Mouse (Mus musculus): ENCODE data around the gene Adora3. TPM values are rescaled to one million over a fixed set of nuclear protein-coding genes. Genes with fewer than 3 reads are reported as not detected.

Gene Adora3
- polyA plus RNA-seq, 1 experiment from 2014 or later = 0.15 TPM

DNA sequence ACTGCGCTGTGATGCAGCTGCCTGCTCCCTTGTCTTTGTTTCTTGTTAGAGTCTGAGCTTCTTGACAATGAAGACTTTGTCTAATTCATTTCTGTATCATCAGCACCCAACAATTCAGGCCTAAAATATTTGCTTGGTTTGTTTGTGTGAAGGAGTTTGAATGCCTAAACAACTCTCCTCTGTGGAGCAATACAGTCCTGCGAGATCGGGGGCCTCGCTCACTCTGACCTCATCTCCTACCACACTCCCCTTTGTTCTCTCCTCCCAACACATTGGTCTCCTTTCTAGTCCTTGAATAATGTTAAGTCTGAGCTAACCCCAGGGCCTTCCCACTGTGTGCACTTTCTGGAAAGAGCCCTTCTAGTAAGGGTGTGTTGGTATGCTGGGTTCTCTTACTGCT, 15.9 kb upstream of the Adora3 start:
- H3K27ac ChIP-seq = no peak overlapping the region
- no peak overlapping the region for H3K9ac ChIP-seq
- no peaks in the 10 kb centered on the region for H3K9me3 ChIP-seq
- no peaks in the 10 kb centered on the region for H3K36me3 ChIP-seq (replicated peaks)
- 52% methylated on average over 4 of the region's 4 CpGs for WGBS
- H3K27me3 ChIP-seq = no peaks in the 10 kb centered on the region
- no peak for ATAC-seq (ENCODE audit: low FRiP score)
- H3K4me3 ChIP-seq (replicated peaks) = no peak overlapping the region
- no peaks in the 10 kb centered on the region for H3K4me1 ChIP-seq
- H3K4me2 ChIP-seq = no peak overlapping the region

DNA sequence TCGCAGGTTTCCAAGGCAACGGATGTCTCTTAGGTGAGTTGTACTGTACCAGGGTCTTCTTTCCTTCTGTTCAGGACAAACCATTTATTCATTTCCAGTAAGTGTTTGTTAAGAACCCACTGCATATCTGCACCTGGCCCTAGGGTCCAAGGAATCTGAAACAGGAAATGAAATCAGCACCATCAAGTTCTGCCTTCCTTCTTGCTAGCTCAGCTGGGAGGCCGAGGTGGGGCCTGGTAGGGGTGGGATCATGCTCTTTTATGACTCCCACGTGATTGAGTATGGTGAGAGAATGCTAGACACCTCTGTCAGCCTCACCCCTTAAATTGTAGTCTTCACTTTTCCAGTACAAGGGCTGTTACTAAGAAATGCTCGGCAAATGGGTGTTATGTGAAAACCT, 13.1 kb upstream of the Adora3 start:
- Histone ChIP-seq H3K27ac (no peak overlapping the region), H3K36me3 (replicated peaks) (no peaks in the 10 kb centered on the region), H3K9ac (no peak overlapping the region), H3K9me3 (no peaks in the 10 kb centered on the region), H3K27me3 (no peaks in the 10 kb centered on the region), H3K4me3 (replicated peaks) (no peak overlapping the region), H3K4me1 (no peaks in the 10 kb centered on the region), H3K4me2 (no peak overlapping the region)
- no peak for ATAC-seq (ENCODE audit: low FRiP score)
- 71% methylated on average over 5 of the region's 5 CpGs for WGBS

DNA sequence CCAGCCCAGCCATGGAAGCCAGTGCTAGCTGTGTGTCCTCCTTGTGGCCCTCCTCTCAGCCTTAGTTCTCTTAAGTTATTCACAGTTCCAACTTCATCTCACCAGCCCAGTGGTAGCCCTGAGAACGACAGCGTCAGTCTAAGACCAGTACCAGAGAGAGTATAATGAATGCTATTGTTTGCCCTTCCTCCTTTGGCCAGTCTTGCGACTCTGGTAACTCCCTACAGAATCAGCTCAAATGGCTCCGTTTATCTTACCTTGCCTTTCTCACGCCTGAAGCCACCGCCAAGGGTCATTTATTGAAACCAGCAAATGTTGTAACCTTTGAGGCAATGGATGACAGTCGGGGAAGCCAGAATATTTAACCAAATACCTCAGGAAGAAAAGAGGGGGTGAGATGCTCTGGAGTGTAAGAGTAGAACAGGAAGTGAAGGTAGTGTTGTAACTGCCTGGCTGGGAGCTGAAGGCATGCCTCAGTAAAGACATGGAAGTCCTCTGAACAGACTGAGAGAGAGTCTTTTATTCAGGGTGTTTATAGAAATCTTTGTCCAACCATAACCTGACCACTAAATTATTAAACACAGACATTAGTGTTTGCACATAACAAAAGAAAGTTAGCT, 8.8 kb upstream of the Adora3 start:
- ATAC-seq (ENCODE audit: low FRiP score) = no peak

DNA sequence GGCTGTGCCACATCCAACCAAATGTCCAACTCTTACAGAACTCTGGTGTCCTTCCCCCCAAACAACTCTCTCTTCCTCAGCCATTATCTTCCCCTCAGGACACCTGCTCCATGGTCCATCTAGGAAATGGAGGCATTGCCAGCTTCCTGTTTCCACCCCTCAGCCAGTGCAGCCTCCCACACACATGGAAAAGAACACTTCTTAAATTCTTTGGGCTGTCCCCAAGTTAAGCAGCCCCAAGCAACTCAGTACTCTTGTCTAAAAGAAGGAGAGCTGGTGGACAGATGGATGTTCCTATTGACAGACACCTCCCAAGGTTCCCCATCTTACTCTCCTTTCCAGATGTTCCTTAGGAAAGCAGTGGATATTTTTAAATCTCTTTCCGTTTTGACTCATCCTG, 6.5 kb upstream of the Adora3 start:
- Histone ChIP-seq H3K36me3 (replicated peaks) (no peaks in the 10 kb centered on the region), H3K4me2 (no peak overlapping the region), H3K9me3 (no peaks in the 10 kb centered on the region), H3K9ac (no peak overlapping the region), H3K27ac (no peak overlapping the region), H3K4me3 (replicated peaks) (no peak overlapping the region), H3K4me1 (0 out of 2 replicates have a peak, but pooled peaks cover 4% of the 10 kb centered on the region), H3K27me3 (no peaks in the 10 kb centered on the region)
- ATAC-seq (ENCODE audit: low FRiP score) = no peak
- 73% methylated on average over 1 of the region's 1 CpGs for WGBS

More for the DNA sequence above, 8.8 kb upstream of the Adora3 start:
- H3K9ac ChIP-seq = no peak overlapping the region
- H3K27ac ChIP-seq = no peak overlapping the region
- no peaks in the 10 kb centered on the region for H3K36me3 ChIP-seq (replicated peaks)
- 37% methylated on average over 7 of the region's 7 CpGs for WGBS
- no peak overlapping the region for H3K4me3 ChIP-seq (replicated peaks)
- H3K27me3 ChIP-seq = no peaks in the 10 kb centered on the region
- H3K9me3 ChIP-seq = no peaks in the 10 kb centered on the region
- no peak overlapping the region for H3K4me2 ChIP-seq
- no peaks in the 10 kb centered on the region for H3K4me1 ChIP-seq

DNA sequence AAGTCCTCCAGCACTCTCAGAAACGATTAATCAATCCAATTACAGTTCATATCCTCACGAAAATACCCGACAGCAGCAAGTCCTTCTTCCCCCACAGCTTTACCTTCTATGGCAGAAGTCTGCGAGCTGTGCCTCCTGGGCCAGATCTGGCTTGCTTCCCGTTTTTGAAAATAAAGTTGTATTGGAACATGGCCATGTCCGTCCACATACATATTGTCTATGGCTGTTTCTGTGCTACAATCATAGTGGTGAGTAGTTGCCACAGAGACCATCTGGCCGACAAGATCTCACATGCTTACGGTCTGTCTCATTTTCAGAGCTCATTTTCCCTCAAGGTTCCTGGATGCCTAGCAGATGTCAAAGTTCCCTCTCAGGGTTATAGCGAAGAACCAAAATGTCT, 5.5 kb upstream of the Adora3 start:
- ATAC-seq (ENCODE audit: low FRiP score) = no peak
- H3K4me1 ChIP-seq = 0 out of 2 replicates have a peak, but pooled peaks cover 4% of the 10 kb centered on the region
- no peak overlapping the region for H3K9ac ChIP-seq
- H3K4me2 ChIP-seq = no peak overlapping the region
- 87% methylated on average over 9 of the region's 9 CpGs for WGBS
- H3K4me3 ChIP-seq (replicated peaks) = no peak overlapping the region
- H3K9me3 ChIP-seq = no peaks in the 10 kb centered on the region
- H3K27me3 ChIP-seq = no peaks in the 10 kb centered on the region
- no peaks in the 10 kb centered on the region for H3K36me3 ChIP-seq (replicated peaks)
- H3K27ac ChIP-seq = no peak overlapping the region

DNA sequence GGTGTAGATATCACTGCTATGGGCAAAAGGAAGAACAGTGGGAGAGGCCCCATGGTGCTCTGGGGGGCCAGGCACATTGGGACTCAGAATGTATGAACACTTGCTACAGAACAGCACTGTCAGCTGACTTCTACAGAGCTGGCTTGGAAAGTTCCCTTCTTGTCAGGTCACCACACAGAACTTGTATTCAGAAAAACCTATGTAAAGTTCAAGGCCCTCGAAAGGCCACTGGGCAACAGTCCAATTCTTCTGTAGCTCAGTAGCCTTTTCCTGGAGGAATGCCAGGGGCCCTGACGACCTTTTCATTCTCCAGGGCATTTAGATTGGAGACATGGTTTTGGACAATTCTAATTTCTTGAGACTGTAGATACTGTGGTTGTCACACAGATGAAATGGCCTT, 2.5 kb upstream of the Adora3 start:
- Histone ChIP-seq H3K27me3 (no peaks in the 10 kb centered on the region), H3K9ac (no peak overlapping the region), H3K27ac (no peak overlapping the region), H3K4me3 (replicated peaks) (no peak overlapping the region), H3K4me2 (no peak overlapping the region), H3K9me3 (no peaks in the 10 kb centered on the region), H3K4me1 (0 out of 2 replicates have a peak, but pooled peaks cover 4% of the 10 kb centered on the region), H3K36me3 (replicated peaks) (no peaks in the 10 kb centered on the region)
- WGBS = 71% methylated on average over 2 of the region's 2 CpGs
- ATAC-seq (ENCODE audit: low FRiP score) = no peak

DNA sequence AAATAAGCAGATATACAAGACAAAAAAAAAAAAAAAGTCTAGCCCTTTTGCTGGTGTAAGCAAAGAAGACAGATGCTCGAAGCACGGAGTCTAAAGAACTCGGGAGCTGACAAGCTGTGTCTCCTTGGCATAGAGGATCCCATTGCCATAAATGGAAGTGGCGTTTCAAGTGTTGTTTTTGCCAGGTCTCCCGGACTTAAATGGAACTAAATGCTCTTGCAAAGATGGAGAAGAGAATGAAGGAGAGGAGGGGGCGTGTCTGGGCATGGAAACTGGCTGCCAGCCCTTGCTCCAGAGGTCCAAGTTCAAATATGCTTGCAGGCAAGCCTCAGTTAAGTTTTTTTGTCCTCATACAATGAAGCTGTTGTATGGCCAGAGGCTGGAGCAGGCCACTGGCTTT, 1.4 kb downstream of the Adora3 start:
- Histone ChIP-seq H3K4me3 (replicated peaks) (no peak overlapping the region), H3K9me3 (no peaks in the 10 kb centered on the region), H3K27ac (no peak overlapping the region), H3K27me3 (no peaks in the 10 kb centered on the region), H3K9ac (no peak overlapping the region), H3K36me3 (replicated peaks) (no peaks in the 10 kb centered on the region), H3K4me1 (0 out of 2 replicates have a peak, but pooled peaks cover 4% of the 10 kb centered on the region), H3K4me2 (no peak overlapping the region)
- ATAC-seq (ENCODE audit: low FRiP score) = no peak
- WGBS = 68% methylated on average over 6 of the region's 6 CpGs

DNA sequence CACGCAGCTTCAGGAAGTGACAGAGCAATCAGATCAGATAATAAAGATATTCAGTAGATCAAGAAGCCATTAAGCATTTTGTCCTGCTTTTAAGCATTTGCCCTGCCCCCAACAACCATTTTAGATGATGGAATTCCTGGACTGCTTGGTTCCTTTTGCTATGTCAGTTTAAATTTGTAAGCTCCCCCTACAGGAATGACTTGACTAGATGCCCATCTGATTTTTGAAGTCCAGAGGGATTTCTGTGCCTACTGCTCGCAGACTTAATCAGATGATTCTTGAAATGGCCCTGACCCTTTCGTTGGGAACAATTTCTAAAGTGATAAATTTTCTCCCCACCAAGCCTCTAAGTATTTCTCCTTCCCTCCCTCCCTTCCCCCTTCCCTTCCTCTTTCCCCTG, 1.9 kb downstream of the Adora3 start:
- Histone ChIP-seq H3K36me3 (replicated peaks) (no peaks in the 10 kb centered on the region), H3K27ac (no peak overlapping the region), H3K27me3 (no peaks in the 10 kb centered on the region), H3K4me3 (replicated peaks) (no peak overlapping the region), H3K4me1 (0 out of 2 replicates have a peak, but pooled peaks cover 4% of the 10 kb centered on the region), H3K9me3 (no peaks in the 10 kb centered on the region), H3K4me2 (no peak overlapping the region), H3K9ac (no peak overlapping the region)
- ATAC-seq (ENCODE audit: low FRiP score) = no peak
- WGBS = 71% methylated on average over 3 of the region's 3 CpGs

DNA sequence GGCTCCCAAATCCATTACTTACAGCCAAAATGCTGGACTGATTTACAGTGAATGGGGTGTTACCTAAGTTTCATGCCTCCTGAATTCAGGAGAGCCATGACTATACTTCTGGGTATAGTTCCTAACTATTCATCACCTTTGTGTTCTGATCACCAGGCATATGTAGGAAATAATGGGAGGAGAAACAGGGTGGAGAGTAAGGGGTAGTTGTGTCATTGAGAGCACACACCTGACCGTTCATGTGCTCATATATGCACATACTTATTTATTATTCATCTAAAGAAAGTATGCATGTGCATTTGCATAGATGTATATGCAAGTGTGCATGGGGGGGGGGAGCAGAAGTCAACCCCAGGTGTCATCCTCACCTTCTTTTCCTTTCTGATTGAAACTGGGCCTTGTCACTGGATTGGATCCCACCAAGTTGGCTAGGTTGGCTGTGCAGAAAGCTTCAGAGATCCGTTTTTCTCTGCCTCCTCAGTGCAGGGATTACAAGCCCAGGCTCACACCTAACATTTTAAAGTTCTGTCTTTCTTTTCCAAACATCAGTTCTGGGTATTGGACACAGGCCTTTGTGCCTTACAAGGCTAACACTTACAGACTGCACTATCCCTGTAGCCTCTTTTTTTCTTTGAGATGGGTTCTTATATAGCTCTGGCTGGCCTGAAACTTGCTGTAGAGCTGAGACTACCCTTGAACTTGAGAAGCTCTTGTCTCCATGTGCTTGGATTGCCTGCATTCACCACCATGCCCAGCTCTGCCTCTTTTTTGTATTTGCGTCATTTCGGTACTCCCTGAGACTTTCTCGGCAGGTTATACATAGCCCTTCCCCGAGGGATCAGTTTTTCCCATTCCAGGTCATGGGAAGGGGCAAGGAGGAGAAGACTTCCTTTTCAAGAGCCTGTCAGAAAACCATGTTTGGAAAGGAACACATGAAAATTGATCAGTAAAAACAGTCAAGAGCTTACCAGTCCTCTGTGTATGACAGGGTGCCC, 3.1 kb downstream of the Adora3 start:
- no peaks in the 10 kb centered on the region for H3K4me1 ChIP-seq
- no peaks in the 10 kb centered on the region for H3K36me3 ChIP-seq (replicated peaks)
- no peak for ATAC-seq (ENCODE audit: low FRiP score)
- WGBS = 84% methylated on average over 6 of the region's 6 CpGs
- H3K27ac ChIP-seq = no peak overlapping the region
- no peaks in the 10 kb centered on the region for H3K9me3 ChIP-seq
- H3K4me2 ChIP-seq = no peak overlapping the region
- H3K4me3 ChIP-seq (replicated peaks) = no peak overlapping the region
- no peak overlapping the region for H3K9ac ChIP-seq
- no peaks in the 10 kb centered on the region for H3K27me3 ChIP-seq

DNA sequence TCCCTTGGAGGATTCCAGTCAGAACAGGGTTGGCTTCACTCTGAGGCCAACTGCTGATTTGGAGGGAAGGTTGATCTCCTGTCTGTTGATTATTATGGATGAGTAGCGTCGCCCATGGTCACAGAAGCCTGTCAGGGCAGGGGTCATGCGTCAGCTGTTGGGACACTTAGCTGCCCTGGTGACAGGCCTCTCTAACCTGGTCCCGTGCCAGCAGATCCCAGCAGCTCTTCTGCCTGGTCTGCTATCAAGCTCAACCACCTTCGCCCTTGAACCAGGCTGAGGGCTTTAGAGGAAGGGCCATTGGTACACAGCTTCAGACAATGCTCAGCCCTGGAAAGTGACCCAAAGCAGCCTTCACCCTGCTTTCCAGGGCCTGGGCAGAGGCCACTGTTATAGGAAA, 5.4 kb downstream of the Adora3 start:
- Histone ChIP-seq H3K4me2 (no peak overlapping the region), H3K9me3 (no peaks in the 10 kb centered on the region), H3K36me3 (replicated peaks) (no peaks in the 10 kb centered on the region), H3K4me3 (replicated peaks) (no peak overlapping the region), H3K9ac (no peak overlapping the region), H3K27ac (no peak overlapping the region), H3K27me3 (no peaks in the 10 kb centered on the region), H3K4me1 (no peaks in the 10 kb centered on the region)
- WGBS = 81% methylated on average over 5 of the region's 5 CpGs
- ATAC-seq (ENCODE audit: low FRiP score) = no peak

DNA sequence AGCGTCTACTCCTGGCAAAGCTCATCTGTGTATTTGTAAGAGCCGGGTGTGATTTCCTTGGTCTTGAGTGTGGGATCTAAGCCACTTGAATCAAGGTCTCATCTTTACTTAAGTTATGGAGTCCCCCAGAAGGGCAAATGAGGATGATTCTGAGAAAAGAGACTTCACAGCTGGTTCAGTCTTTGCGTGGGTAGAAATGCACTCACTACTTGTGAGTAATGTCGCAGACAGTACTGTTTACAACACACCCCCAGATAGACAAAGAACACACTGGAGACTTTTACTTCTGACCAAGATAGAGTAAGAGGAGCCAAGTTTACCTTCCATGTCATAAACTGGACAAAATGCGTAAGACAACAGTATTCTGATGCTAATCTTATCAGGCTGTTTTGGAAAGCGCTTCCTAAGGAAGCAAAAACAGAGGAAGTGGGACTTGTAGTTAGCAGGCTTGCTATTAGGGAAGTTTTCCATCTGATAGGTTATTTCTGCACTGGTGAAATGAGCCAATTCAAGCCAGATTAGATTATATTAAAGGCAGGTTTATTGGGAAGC, 6.7 kb downstream of the Adora3 start:
- ATAC-seq (ENCODE audit: low FRiP score) = no peak
- Histone ChIP-seq H3K4me1 (no peaks in the 10 kb centered on the region), H3K27ac (no peak overlapping the region), H3K9me3 (no peaks in the 10 kb centered on the region), H3K36me3 (replicated peaks) (no peaks in the 10 kb centered on the region), H3K4me3 (replicated peaks) (no peak overlapping the region), H3K27me3 (no peaks in the 10 kb centered on the region), H3K4me2 (no peak overlapping the region), H3K9ac (no peak overlapping the region)
- whole genome bisulfite sequencing = 94% methylated on average over 6 of the region's 6 CpGs

DNA sequence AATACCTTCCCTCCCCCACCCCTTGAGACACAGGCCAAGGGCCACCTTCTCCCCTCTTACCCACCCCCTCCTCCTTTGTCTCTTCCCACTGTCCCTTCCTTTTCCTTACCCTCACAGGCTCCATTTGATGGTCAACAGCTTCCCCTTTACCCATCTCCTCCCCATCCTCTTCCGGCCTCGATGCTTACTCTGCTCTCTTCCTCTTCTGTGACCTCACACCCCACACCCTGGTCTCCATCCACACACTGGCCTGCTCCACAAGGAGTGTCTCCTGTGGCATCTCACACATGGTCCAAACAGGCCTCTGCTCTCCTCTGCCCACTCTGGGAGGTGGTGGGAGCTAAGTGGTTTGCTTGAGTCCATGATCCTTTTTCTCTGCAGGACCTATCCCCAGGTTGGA, 7.3 kb downstream of the Adora3 start:
- no peak overlapping the region for H3K27ac ChIP-seq
- no peaks in the 10 kb centered on the region for H3K36me3 ChIP-seq (replicated peaks)
- no peak overlapping the region for H3K4me3 ChIP-seq (replicated peaks)
- no peak overlapping the region for H3K4me2 ChIP-seq
- no peak for ATAC-seq (ENCODE audit: low FRiP score)
- 86% methylated on average over 2 of the region's 2 CpGs for WGBS
- H3K27me3 ChIP-seq = no peaks in the 10 kb centered on the region
- no peaks in the 10 kb centered on the region for H3K4me1 ChIP-seq
- H3K9ac ChIP-seq = no peak overlapping the region
- no peaks in the 10 kb centered on the region for H3K9me3 ChIP-seq
